Mouse (Mus musculus) ovary, postnatal 36 days (tissue): ENCODE data around the gene Tax1bp3.

Experiments used
- DNase-seq: peaks from one replicate; pipeline ENCODE4 v3.0.0; 2022; ENCODE audit warnings: low spot score, mixed read lengths

Gene Tax1bp3

DNA sequence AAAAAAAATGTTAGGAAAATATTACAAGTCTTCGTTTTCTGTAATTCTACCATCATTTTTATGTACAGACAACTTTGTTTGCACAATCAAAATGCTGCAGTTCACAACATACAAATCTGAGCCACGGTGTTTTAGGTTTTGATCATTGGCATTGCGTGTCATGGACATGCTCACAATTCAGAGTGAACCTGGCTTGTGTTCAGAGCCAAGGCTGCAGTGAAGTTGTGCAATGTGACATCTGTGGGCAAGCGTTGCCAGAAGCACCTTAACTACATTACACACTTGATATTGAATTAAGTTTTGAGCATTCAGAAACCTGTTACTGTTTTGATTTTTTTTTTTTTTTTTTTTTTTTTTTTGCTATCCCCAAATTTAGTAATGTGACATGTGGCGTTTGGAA lies 53.2 kb downstream of the Tax1bp3 start:
- no peak for DNase-seq

DNA sequence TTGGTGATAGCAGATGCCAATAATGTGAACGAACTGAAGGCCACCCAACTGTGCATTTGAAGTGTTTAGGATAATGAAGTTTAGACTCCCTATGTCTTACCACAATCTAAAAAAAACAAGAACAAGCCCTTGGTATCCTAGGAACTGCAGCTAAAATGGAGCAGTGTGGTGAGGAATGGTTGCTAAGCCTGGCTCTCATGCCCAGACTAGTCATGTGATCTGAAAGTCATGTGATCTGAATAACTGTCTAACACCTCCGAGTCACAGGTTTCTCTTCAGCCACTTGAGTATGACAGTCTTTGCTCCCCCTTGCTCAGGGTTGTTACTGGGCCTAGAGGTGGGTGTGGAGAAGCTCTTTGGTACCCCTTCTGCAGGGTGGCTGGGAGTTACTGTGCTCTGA lies 55.6 kb downstream of the Tax1bp3 start:
- no peak for DNase-seq
